Mouse (Mus musculus): ENCODE data around the gene Slc23a2. TPM values are rescaled to one million over a fixed set of nuclear protein-coding genes. Genes with fewer than 3 reads are reported as not detected.
A peak's percentile ranks its signal among the peaks of the same experiment; 100 is the strongest.

The Slc23a2 gene
- total RNA-seq, 4 experiments from 2014 or later: 14.5 to 19.5 (median 16.1) TPM

DNA sequence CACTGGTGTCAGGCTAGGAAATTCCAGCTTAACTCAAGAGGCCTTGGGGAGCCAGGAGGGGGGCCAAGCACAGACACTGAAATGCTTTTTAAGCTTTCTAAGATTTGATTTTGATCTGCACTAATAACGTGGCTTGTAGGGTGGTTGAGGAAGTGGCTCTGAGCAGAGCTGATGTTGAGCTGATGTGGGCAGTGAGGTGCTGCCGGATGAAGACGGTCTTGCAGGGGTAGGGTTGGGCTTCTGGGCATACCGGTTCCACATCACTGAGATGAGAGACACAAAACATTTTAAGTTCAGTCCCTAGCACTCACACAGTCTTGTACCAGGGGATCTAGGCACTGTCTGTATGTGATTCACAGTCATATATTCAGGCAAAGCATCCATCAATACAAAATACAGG is 46.5 kb downstream of the Slc23a2 start:
- DNase-seq (ENCODE audit: low spot score): no peak

DNA sequence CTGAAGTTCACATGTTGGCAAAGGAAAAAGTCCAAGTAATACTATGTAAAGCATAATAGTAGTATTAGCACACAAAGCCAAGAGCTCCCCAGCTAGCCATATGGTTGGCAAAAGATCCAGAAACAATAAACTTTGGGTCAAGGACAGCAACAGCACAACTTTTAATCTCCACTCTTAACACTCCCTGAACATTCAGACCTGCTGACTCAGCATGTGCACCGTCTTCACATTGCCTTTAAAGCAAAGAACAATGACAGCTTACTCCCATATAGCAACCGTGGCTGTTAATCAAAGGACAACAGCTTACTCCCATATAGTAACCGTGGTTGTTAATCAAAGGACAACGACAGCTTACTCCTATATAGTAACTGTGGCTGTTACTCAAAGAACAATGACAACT is 48.3 kb downstream of the Slc23a2 start:
- no peak for DNase-seq (ENCODE audit: low spot score)

GRCm38 (mm10) chr2:132095821-132096220 is 49.1 kb downstream of the Slc23a2 start:
- DNase-seq (ENCODE audit: low spot score): no peak

DNA sequence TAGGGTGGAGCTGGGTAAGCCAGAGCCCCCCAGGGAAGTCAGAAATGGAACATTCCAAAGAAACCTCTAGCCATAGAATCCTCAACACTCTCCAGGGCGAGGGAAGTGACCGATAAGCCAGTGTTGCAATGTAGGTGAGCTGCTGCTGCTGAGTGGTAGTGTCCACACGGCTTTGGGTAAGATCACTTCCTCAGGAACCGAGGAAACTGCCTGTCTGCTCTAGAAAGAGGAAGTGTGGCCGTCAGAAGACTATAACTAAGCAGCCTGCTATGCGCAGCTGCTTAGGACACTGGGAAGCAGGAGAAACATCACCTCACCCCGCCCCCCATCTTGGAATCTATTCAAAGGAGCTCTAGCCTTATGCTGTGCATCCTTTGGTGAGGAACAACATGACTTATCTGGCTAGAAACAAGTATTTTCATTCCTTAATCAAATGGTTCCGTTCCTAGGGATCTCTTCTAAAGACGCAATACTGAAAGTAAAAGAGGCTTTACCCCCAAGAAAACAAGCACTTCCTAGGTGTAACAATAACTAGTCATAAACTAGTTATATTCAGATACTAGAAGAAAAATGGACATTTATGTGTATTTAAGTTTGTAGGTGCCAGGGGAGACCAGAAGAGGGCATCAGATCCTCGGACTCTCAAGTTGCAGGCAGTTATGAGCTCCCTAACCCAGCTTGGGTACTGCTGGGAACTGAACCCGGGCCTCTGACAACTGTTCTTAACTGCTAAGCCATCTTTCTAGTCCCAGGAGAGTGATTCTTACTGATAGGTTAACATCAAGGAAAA is 50.3 kb downstream of the Slc23a2 start:
- no peak for DNase-seq (ENCODE audit: low spot score)

GRCm38 (mm10) chr2:132093739-132094138 is 51.2 kb downstream of the Slc23a2 start:
- no peak for DNase-seq (ENCODE audit: low spot score)

DNA sequence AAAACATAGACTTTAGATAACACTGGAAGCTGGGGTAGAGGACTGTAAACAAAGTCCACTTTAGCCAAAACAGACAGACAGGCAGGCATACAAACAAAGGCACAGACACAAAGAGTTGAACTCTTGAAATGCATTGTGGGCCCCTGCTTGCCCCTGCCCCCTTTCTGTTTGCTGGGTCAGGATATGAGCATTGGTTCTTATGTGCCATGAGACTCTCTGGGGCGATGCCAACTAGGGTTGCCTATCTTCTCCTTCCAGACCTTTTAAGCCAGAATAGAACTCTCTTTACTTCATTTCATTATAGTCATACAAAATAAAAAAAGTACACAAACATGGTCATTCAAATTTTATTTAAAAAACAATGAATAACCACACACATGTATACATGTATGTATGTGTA is 51.6 kb downstream of the Slc23a2 start:
- DNase-seq (ENCODE audit: low spot score): no peak

DNA sequence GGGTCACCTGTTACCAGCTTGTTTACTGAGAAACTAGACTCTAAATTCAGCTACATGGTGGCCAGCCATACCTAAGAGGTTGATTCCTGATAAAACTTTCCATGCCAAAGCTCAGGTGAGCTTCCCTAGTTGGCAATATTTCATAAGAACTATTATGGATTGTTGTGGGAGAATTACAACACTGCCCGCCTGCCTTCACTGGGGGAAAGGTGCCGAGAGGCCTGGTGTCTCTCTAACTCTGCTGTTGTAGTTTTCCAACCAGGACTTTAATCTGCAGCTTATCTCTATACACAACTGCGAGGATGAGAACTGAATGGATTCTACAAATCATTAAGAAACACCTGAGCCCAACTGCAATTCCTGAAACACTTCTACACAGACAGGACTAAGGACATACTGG is 52.2 kb downstream of the Slc23a2 start:
- DNase-seq (ENCODE audit: low spot score): no peak

- DNase-seq (ENCODE audit: low spot score): no peak
Observed at GRCm38 (mm10) chr2:132091749-132092148, 53.2 kb downstream of the Slc23a2 start.

DNA sequence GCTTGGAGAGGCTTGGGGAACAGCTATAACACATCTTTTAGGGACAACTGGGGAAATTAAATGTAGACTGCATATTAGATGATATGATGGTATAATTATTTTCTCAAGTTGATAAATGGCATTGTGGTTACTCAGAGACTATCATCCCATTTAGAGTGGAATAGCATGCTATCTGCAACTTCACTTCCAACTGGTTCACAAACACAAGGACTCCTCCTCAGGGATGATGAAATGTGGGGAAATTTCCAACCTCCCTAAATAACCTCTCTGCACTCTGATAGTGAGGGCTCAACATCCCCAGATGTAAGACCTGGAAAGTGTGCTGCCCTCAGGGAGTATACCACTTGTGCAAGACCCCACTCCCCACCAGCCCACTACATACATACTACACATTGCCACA is 60.1 kb downstream of the Slc23a2 start:
- DNase-seq (ENCODE audit: low spot score): no peak

DNA sequence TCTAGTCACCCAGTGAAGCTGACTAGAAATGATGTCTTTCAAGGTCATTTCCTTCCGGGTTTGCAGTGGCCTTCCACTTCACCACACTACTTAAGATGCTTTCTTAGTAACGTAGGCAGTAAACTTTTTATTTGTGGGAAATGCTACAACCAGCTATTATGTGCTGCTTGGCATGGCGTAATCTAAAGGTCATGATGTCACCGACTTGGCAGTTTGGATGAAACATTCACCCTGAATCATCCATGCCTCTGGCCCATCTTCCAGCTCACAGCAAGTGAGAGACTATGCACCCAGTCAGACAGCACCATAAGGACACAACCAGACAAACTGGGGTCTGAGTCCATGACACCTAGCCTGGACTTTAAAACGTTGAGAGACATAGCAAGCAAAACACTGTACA is 60.5 kb downstream of the Slc23a2 start:
- DNase-seq (ENCODE audit: low spot score): no peak

- DNase-seq (ENCODE audit: low spot score): peak; percentile 40
Observed at GRCm38 (mm10) chr2:132079139-132079538, 65.8 kb downstream of the Slc23a2 start.

DNA sequence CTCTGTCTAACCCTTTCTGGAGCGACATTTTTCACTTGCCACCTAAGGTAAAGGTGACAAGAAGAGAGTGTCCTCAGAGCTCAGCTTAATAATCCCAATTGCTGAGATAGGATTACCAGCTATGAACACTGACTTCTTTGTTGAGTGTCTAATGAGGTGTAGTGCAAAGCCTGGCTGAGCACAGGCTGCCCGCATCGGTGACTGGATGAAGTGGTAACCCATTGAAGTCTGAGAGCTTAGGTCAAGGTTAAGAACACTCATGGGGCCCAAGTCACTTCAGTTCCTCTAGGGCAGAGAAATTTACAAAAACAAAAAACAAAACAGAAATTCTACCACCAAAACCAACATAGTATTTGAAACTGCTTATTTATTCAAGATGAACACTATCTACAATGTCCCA is 71.9 kb downstream of the Slc23a2 start:
- DNase-seq (ENCODE audit: low spot score): no peak

GRCm38 (mm10) chr2:132069985-132070735 is 74.7 kb downstream of the Slc23a2 start:
- DNase-seq (ENCODE audit: low spot score): no peak

DNA sequence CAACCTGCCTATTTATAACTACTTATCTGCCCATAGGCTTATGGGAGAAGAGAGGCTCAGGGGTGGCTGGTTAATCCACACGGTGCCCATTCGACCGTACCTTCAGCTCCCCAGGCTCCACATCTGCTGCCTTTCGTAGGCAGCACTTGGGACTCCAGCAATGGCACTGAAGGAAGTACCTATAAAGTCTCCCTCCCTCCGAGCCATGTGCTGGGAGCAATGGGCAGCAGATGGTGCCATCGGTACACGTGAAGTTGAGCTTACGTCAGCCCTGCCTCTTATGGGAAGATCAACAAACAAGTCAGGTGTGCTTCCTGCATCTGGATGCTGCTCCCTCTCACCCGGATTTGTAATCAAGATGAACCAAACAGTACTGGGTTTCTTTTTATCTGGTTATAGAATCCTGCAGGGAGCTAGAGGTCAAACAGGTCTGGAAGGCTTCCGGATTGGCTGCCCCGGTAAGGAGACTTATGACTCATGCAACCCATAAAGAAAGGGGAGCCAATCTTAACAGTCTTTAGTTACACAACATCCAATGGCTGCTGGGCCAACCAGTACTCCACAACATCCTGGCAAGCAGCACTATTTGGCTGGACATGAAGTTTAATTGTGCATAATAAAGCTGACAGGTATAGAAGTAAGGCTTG is 80.6 kb downstream of the Slc23a2 start:
- no peak for DNase-seq (ENCODE audit: low spot score)

GRCm38 (mm10) chr2:132063776-132064175 is 81.1 kb downstream of the Slc23a2 start:
- DNase-seq (ENCODE audit: low spot score): no peak

GRCm38 (mm10) chr2:132061884-132062283 is 83.0 kb downstream of the Slc23a2 start:
- no peak for DNase-seq (ENCODE audit: low spot score)

GRCm38 (mm10) chr2:132059919-132060318 is 85.0 kb downstream of the Slc23a2 start:
- no peak for DNase-seq (ENCODE audit: low spot score)

DNA sequence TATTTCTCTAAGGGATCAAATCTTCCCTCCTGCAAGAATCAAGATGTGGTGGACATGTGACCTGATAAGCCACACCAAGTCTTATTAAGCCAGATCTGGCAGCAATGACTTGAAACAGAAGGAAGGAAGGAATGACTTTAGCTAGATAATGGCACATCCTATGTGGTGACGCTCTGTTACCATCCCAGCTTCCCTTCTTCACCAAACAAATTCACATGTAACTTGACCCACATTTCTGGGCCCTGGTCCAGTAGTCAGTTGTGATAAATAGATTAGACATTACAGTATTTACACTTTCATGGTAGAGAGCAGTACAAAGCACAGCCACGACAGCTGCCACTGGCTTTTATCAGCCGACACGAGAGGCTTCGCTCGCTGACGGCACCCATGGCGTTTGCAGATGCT is 89.6 kb downstream of the Slc23a2 start:
- no peak for DNase-seq (ENCODE audit: low spot score)

GRCm38 (mm10) chr2:132053824-132054223 is 91.1 kb downstream of the Slc23a2 start:
- no peak for DNase-seq (ENCODE audit: low spot score)

DNA sequence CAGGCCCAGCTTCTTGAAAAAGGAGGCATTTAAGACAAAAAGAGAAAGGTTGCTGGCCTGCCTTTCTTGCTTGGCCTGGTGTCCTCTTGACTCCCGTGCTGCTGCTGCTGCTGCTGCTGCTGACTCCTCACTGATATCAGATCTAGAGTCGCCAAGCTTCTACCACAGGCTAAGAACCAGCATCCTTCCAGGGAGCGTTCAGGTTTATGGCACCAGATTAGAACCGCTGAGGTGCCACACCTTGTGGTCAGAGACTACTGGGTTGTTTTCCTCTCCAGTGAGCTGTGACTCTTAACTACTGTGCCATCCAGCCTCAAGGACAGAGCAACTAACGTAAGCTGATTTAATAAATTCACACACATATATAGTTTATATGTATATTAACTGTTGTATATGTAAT is 93.1 kb downstream of the Slc23a2 start:
- DNase-seq (ENCODE audit: low spot score): no peak

- no peak for DNase-seq (ENCODE audit: low spot score)
Observed at GRCm38 (mm10) chr2:132049921-132050320, 95.0 kb downstream of the Slc23a2 start.

DNA sequence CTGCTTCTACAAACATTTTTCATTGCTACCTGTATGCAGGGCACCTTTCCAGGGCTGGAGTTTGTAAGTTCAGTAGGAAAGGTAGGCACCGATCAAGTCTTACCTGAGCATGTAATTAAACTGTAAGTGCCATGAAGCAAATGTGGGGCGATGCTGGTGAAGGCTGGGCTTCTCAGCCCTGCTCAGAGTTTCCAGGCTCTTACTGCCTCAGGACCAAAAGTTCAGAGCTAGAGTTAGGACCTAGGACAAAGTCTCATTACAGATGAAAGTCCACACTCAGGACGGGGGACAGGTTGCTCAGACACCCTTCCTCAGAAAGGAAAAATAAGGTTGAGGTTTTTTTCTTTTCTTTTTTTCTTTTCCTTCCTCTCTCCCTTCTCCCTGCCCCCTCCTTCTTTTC is 95.4 kb downstream of the Slc23a2 start:
- DNase-seq (ENCODE audit: low spot score): no peak
